9 mouse cellular contexts compared by ENCODE assay signal in the genomic region with DNA sequence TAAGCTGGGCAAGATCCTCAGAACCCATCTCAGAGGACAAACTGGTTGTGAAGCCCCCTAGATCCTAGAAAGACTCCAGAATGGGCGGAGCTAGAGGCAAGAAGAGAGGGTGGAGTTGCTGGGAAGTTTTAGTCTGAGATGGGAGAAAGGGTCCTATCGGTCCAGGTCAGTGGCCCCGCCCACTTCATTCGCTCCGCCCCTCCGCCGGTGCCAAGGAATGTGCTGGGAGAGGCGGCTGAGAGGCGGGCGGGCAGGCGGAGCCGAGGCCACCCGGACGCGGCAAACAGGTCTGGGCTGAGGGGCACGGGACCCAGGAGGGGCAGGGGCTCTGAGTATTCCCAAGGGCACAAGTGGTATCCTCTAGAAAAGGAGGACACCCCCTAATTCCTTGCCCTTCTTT. TPM values are rescaled to one million over a fixed set of nuclear protein-coding genes. Genes with fewer than 3 reads are reported as not detected.
DNase-seq lines count a peak whose midpoint lies in the region; ATAC-seq and TF ChIP-seq lines count a peak whose summit lies in the region.
"Had no signal": no experiment of that assay in that cellular context is flagged by ENCODE, and none has a peak within 500 bp of the region (broad histone marks: within the 10 kb centered on the region; RNA-seq: fewer than 3 reads in every experiment).

A gene (plus strand): TSS at position 248 of the 400 bp plus-strand sequence.

- 7% methylated on average over 16 of the region's 16 CpGs for WGBS in heart, postnatal 0 days
- 4% methylated on average over 16 of the region's 16 CpGs for WGBS in stomach, embryonic 14.5 days

- intact Hi-C loops in left cerebral cortex, adult 2 months (cut with DNase I): no loop called here
- intact Hi-C loops in left cerebral cortex, postnatal 36 days (cut with DNase I): no loop called here

- H3K4me3 ChIP-seq in left cerebral cortex, adult 2 months: no peak within 1 kb of the TSS
- H3K4me3 ChIP-seq in heart, postnatal 0 days (ENCODE audit: low read depth, low read length): 0 out of 2 replicates have a peak within 1 kb of the TSS, but pooled peaks have one; percentile 10
- H3K4me3 ChIP-seq in stomach, embryonic 14.5 days (ENCODE audit: low read depth, low read length): peak within 1 kb of the TSS; percentile 8; the same call in 1 of the 2 replicates

- H3K36me3 ChIP-seq in heart, postnatal 0 days (replicated peaks; ENCODE audit: control insufficient read depth, insufficient read depth, low read length): peaks cover 32% of the 10 kb centered on the region
- H3K36me3 ChIP-seq in stomach, embryonic 14.5 days (ENCODE audit: control insufficient read depth, insufficient read depth, low read length): peaks cover 29% of the 10 kb centered on the region

- H3K27ac ChIP-seq in left cerebral cortex, adult 2 months: peak within 1 kb of the TSS; percentile 68
- H3K27ac ChIP-seq in heart, postnatal 0 days (ENCODE audit: low read depth): peak within 1 kb of the TSS; percentile 30; the same call in 1 of the 2 replicates
- H3K27ac ChIP-seq in stomach, embryonic 14.5 days (ENCODE audit: low read length): peak within 1 kb of the TSS; percentile 33; the same call in 1 of the 2 replicates

- no peak within 1 kb of the TSS for H3K9ac ChIP-seq in heart, postnatal 0 days (replicated peaks; ENCODE audit: low read depth, low read length)
- H3K9ac ChIP-seq in stomach, embryonic 14.5 days (replicated peaks; ENCODE audit: low read depth, low read length): no peak within 1 kb of the TSS; the same call in 1 of the 2 replicates

- no peaks in the 10 kb centered on the region; the same call in 1 of the 2 replicates for H3K4me1 ChIP-seq in heart, postnatal 0 days (ENCODE audit: control insufficient read depth, insufficient read depth)
- H3K4me1 ChIP-seq in stomach, embryonic 14.5 days (ENCODE audit: control insufficient read depth, insufficient read depth, low read length): peaks cover 6% of the 10 kb centered on the region; the same call in 1 of the 2 replicates

- H3K27me3 ChIP-seq in heart, postnatal 0 days (ENCODE audit: control insufficient read depth, insufficient read depth, low read length): peaks cover 10% of the 10 kb centered on the region
- peaks cover 6% of the 10 kb centered on the region; the same call in 1 of the 2 replicates for H3K27me3 ChIP-seq in stomach, embryonic 14.5 days (ENCODE audit: control insufficient read depth, insufficient read depth, low read length)

- DNase-seq in left cerebral cortex, adult 2 months (ENCODE audit: extremely low spot score in 1 of 2, low spot score in 2 of 2): peak; percentile 43 to 54
- DNase-seq in left cerebral cortex, postnatal 36 days (ENCODE audit: low spot score in 2 of 2): no peak
- DNase-seq in heart, postnatal 0 days (ENCODE audit: low spot score): peak; percentile 20
- peak; percentile 75 to 88 for DNase-seq in kidney, postnatal 36 days
- peak; percentile 93 for DNase-seq in lung, postnatal 10 days
- no peak for DNase-seq in thymus, postnatal 0 days (ENCODE audit: low spot score)

- H3K9me3 ChIP-seq in heart, postnatal 0 days (replicated peaks; ENCODE audit: control insufficient read depth, low read length): no peaks in the 10 kb centered on the region
- no peaks in the 10 kb centered on the region for H3K9me3 ChIP-seq in stomach, embryonic 14.5 days (ENCODE audit: control insufficient read depth, low read depth, low read length)

- no peak for TF ChIP-seq EP300 in heart, postnatal 0 days (IDR thresholded peaks at IDR 0.05; ENCODE audit: low read depth)

- H3K4me2 ChIP-seq in heart, postnatal 0 days (ENCODE audit: low read depth, low read length): peak within 1 kb of the TSS; percentile 38
- H3K4me2 ChIP-seq in stomach, embryonic 14.5 days (replicated peaks; ENCODE audit: low read depth, low read length): peak within 1 kb of the TSS; percentile 30

- TF ChIP-seq CTCF in left cerebral cortex, adult 2 months (IDR thresholded peaks at IDR 0.05): no peak
- no peak for TF ChIP-seq CTCF in heart, postnatal 0 days (IDR thresholded peaks at IDR 0.05; ENCODE audit: low read depth)

- ATAC-seq in erythroblast, adult 5-6 weeks (replicated peaks; ENCODE audit: low FRiP score, poor library complexity, severe bottlenecking): peak; percentile 25; the same call in 1 of the 2 replicates
- ATAC-seq in heart, postnatal 0 days (ENCODE audit: insufficient read depth, low read depth): peak; percentile 62
- ATAC-seq in stomach, embryonic 14.5 days (ENCODE audit: insufficient number of reproducible peaks, insufficient read depth, low FRiP score, low read depth): peak; percentile 35; the same call in 1 of the 2 replicates

RNA-seq across cellular contexts. Expression of the gene that starts here (rescaled TPM):
- total RNA-seq in left cerebral cortex, adult 2 months (2021): 1 to 10 TPM; 8.7 to 8.8 TPM
- 1 to 10 TPM; 6.9 to 8.4 TPM for total RNA-seq in left cerebral cortex, postnatal 36 days (2021)
- total RNA-seq in erythroblast, adult 5-6 weeks (2015; ENCODE audit: low replicate concordance): 3.1 TPM in 1 of 2 replicates, not detected in the other
- not detected in 2 replicates for total RNA-seq in erythroblast, adult 5-6 weeks (2017; ENCODE audit: low replicate concordance)
- not detected in 2 replicates for total RNA-seq in heart, postnatal 0 days (2014; rRNA removed; ENCODE audit: low replicate concordance)
- 1.2 and 1.7 TPM in 2 replicates for polyA plus RNA-seq in heart, postnatal 0 days (2015; fragmentation: Nextera tagmentation; extraction: Ambion mirVana)
- 10.8 and 11.2 TPM in 2 replicates for polyA plus RNA-seq in stomach, embryonic 14.5 days (2014; fragmentation: Nextera tagmentation; extraction: Ambion mirVana)
- polyA plus RNA-seq in thymus, postnatal 0 days (2015; fragmentation: Nextera tagmentation; extraction: Ambion mirVana): 0.49 and 0.56 TPM in 2 replicates
- polyA plus RNA-seq: G1E had no signal

Comparison
In these comparisons a context has a peak if more than half of its experiments do, and no peak if none do; other contexts are left out.
1. DNase-seq: peak in left cerebral cortex, adult 2 months (2 of 2), heart, postnatal 0 days (single experiment), kidney, postnatal 36 days (2 of 2) and lung, postnatal 10 days (single experiment); none in left cerebral cortex, postnatal 36 days (0 of 2) and thymus, postnatal 0 days (single experiment).
2. Peak in every context shown above with its lines, with median percentiles within 50 percentile points of each other: H3K27ac ChIP-seq and ATAC-seq.